Mouse (Mus musculus) lung, postnatal 10 days (tissue): ENCODE measurements around the gene Slc25a12.

ENCODE experiments used
- DNase-seq: peaks from one replicate; pipeline ENCODE4 v3.0.0; 2021

Gene Slc25a12

GRCm38 (mm10) chr2:71245416-71245815 is 122.1 kb downstream of the Slc25a12 start:
- DNase-seq = no peak

- no peak for DNase-seq
Measured at GRCm38 (mm10) chr2:71244807-71245206, 122.7 kb downstream of the Slc25a12 start.

GRCm38 (mm10) chr2:71243058-71243672 is 124.4 kb downstream of the Slc25a12 start:
- no peak for DNase-seq

- no peak for DNase-seq
Measured at GRCm38 (mm10) chr2:71242180-71242579, 125.4 kb downstream of the Slc25a12 start.

- no peak for DNase-seq
Measured at GRCm38 (mm10) chr2:71241505-71241904, 126.0 kb downstream of the Slc25a12 start.

GRCm38 (mm10) chr2:71236009-71236408 is 131.5 kb downstream of the Slc25a12 start:
- no peak for DNase-seq

GRCm38 (mm10) chr2:71235420-71235819 is 132.1 kb downstream of the Slc25a12 start:
- no peak for DNase-seq

GRCm38 (mm10) chr2:71232976-71233375 is 134.6 kb downstream of the Slc25a12 start:
- no peak for DNase-seq

- no peak for DNase-seq
Measured at GRCm38 (mm10) chr2:71231951-71232350, 135.6 kb downstream of the Slc25a12 start.

GRCm38 (mm10) chr2:71229603-71230002 is 137.9 kb downstream of the Slc25a12 start:
- DNase-seq = no peak

GRCm38 (mm10) chr2:71227398-71227797 is 140.2 kb downstream of the Slc25a12 start:
- no peak for DNase-seq
